Mouse (Mus musculus): ENCODE measurements around the gene Marcks. TPM values are rescaled to one million over a fixed set of nuclear protein-coding genes. Genes with fewer than 3 reads are reported as not detected.

The Marcks gene
- polyA plus RNA-seq, 1 experiment: 9.2 TPM

DNA sequence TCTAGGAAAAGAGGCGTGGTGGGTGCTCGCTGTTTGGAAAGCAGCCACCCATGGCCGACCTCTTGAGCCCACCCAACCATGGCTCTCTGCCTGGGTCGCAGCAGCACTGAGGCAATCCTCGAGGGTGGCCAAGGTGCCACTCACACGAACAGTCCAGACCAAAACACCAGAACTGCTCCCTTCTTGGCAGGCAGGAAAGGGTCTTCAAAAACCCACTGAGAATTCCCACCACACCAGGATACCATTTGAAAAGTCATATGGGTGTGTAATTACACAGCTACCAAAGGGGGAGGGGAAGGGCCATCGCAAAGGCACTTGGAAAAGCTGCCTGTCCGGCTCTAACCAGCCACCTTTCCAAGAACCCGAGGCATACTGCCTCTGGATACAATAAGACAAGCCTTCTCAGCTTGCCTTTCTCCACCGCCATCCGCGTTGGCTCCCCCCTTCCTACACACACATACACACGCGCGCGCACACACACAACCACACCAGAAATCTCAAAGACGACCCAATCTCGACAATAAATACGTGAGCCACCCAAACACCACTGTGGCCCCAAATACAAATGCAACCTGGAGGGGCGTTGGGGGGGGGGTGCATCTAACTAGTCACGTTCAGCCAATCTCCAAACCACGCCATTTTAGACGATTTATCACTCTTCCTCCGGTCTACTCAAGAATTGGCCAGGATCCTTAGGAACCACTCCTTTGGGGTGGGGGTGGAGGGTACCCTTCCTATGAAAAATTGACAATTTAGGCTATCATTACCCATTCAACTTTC lies 999 bp downstream of the Marcks start:
- peak; percentile 35 for DNase-seq (ENCODE audit: low read depth, low spot score)
- under 1% methylated on average over 24 of the region's 24 CpGs for WGBS

DNA sequence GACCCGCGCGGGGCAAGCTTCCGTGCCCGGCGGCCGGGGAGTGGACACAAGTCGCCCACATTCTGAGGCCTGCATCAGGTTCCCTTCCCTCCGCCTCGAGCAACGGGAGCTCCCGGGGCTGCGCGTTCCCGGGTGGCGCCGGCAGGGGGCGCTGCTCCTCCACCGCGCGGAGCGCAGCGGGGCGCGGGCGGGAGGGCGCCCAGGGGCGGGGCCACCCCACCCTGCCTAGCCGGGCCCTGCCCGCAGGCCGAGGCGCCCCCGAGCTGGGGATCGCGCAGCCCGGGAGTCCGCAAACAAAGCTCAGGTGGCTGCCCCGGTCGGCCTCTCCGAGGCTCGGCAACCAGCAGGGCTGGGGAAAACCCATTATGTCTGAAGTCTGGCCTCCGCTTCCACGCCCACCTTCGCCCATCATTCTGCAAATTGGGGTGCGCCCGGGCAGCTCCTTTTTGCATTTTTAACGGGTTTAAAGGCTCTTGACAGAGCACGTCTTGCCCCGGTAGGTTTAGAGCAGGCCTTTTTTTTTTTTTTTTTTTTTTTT lies 1.7 kb downstream of the Marcks start:
- WGBS: under 1% methylated on average over 49 of the region's 49 CpGs
- DNase-seq (ENCODE audit: low read depth, low spot score): peak; percentile 57

DNA sequence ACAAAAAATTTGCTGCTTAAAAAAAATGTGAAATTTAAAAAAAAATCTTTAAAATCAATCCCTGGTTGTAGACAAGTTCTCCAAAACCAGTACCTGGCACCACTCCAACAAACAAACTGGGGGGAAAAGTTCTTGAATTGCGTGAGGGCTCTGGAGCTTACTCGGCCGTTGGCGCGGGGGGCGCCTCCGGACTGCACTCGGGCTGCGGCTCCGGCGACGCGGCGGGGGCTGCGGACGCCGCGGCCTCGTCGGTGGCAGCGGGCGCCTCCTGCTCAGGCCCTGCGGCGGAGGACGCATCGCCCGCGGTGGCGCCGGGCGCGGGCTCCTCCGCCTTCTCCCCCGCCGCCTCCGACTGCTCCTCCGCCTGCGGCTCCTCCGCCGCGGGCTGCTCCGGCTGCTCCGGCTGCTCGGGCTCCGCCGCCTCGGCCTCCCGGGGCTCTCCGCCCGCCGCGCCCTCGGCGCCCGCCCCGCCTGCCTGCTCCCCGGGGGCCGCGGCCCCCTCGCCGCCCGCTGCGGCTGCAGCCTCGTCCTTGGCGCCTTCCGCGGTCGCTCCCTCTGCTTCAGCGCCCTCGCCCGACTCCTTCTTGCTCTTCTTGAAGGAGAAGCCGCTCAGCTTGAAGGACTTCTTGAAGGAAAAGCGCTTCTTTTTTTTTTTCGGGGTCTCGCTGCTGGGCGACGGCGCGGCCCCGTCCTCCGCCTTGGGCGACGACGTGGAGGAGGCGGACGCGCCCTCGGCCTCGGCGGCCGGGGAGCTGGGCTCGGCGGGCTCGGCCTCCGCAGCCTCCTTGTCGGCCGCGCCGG lies 2.6 kb downstream of the Marcks start:
- WGBS: 1% methylated on average over 93 of the region's 99 CpGs
- DNase-seq (ENCODE audit: low read depth, low spot score): no peak

DNA sequence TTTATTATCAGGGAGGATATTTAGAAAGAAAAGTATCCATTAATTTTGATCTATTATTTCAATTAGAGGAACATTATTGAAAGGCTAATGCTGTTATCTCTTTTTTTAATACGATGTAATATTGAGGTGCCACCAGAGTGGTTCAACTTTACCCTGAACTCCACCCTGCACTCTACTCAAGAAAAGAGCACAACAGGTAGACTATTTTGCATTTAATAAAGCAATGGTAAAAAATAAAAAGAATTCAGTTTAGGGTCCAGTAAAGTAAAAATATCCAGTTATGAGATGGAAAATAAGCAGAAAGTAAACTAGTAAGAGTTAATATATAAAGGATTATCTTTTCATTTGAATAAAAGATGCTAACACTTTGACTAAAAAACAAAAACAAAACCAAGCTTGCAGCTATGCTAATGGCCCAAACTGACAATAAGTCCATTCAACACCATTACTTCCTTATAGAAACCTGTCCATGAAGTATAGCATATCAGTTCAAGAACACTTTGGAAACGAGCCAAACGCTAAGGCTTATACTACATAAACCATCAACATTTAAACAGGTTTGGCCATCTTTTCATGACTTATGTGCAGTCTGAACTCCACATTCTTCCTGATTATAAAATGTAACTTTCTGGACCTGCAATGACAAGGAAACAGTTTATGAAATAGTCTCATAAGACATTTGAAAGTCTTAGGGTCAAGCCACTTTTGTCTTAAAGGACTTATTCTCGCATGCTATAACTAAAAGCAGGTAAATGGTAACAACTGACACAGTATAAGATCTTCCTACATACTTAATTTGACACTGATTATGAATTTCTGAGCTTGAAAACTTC lies 4.6 kb downstream of the Marcks start:
- 50% methylated on average over 4 of the region's 4 CpGs for WGBS
- DNase-seq (ENCODE audit: low read depth, low spot score): peak; percentile 53

DNA sequence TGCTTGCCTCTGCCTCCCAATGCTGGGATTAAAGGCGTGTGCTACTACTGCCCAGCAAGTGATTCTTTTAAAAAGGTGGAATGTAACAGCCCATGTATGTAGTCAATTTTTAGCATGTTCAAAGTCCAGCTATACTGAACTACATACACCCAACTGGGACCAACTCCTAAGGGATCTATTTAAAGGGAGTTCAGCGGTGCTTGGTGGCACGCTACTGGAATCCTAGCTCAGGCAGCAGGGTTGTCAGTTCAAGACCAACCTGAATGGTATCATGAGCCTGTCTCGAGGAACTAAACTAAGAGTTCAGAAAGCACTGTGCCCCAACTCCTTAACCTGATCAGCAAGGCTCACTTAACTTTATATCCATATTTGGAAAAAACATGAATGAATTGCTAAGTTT lies 6.0 kb downstream of the Marcks start:
- WGBS: 95% methylated on average over 4 of the region's 4 CpGs

DNA sequence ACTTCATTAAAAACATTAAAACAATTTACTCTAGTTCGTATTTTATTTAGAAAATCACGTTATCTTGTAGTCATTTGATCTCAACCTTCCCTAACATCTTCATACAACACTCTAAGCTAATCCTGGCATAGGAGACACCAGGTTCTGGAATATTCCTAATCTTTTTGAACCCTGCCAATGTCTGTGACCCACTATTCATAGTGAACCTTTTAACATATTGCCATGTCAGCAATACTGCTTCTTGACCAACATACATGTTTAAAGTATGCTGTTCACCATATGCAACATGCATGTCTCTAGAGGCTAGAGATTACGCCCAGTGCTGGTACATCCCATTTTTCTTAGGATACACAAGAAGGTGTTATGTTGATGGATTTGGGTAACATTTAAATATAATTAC lies 9.1 kb downstream of the Marcks start:
- WGBS: 84% methylated on average over 3 of the region's 3 CpGs
- DNase-seq (ENCODE audit: low read depth, low spot score): no peak

More for the DNA sequence above, 6.0 kb downstream of the Marcks start:
- DNase-seq (ENCODE audit: low read depth, low spot score): no peak

DNA sequence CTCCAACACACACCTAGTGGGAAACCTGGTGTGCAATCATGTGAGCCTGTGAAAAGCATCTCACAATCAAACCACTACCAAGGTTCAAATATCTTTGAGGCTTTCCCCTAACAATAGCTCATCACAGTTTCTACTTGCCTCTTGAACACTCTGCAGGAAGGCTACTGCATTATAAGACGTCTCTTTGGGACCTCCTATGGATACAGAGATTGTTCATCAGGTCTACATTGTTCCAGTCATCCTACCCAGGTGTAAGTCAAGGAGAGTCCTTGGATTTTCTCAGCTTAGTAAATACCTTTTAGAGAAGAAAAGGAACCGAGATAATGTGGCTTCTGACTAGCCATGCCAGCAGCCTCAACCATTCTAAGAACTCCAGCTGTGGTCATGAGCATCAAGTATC lies 23.4 kb downstream of the Marcks start:
- WGBS: 84% methylated on average over 2 of the region's 2 CpGs
- no peak for DNase-seq (ENCODE audit: low read depth, low spot score)

DNA sequence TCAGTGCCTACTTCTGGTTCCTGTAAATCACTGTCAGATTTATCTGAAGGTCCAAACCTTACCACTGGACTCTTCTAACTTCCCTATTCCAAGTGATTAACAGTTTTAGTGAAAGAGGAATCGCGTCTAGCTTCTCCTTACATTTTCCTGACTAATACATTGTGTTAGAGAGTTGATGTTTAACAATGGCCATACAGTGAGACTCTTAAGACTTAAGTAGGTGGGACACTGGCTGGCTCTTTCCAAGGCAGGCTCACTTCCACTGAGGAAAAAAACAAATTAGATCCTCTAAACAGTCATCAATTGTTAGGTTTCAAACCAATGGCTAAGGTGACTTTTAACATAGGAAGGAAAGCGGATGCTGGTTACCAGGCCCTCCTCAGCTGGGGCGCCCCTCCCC lies 25.9 kb downstream of the Marcks start:
- no peak for DNase-seq (ENCODE audit: low read depth, low spot score)
- 64% methylated on average over 4 of the region's 4 CpGs for WGBS

DNA sequence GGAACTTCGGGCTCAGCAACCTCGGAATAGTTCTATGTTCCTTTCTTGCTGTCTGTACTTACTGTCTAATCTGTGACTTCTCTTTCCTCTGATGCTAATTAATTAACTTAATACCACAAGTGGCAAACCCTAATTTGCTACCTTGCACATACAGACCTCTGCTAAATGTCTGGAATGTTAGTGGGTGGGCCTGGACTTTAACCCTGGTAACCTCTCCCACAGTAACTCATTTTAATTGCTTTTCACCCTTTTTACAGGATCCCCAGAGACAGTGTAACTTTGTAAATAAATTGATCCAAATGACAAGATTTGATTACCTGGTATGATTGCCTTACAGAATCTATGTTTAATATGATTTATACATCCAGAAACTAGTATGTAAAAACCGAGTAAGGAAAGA lies 26.4 kb downstream of the Marcks start:
- DNase-seq (ENCODE audit: low read depth, low spot score): no peak
- 56% methylated on average over 3 of the region's 3 CpGs for WGBS

DNA sequence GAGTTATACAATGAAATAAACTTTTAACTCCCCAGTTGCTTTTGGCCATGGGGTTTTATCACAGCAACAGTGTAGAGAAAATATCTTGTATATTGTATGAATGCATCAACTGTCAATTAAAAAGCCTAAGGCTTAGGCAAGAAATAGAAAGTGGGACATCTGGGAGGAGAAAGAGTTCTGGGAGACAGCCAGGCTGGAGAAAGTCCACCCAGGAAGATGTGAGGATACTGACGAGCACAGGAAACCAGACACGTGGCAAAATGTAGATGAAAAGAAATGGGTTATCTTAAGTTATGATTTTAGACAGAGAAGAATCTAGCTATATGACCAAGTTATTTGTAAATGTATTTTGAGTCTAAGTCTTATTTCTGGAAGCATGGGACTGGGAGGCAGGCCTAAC lies 27.3 kb downstream of the Marcks start:
- WGBS: 67% methylated on average over 2 of the region's 2 CpGs

DNA sequence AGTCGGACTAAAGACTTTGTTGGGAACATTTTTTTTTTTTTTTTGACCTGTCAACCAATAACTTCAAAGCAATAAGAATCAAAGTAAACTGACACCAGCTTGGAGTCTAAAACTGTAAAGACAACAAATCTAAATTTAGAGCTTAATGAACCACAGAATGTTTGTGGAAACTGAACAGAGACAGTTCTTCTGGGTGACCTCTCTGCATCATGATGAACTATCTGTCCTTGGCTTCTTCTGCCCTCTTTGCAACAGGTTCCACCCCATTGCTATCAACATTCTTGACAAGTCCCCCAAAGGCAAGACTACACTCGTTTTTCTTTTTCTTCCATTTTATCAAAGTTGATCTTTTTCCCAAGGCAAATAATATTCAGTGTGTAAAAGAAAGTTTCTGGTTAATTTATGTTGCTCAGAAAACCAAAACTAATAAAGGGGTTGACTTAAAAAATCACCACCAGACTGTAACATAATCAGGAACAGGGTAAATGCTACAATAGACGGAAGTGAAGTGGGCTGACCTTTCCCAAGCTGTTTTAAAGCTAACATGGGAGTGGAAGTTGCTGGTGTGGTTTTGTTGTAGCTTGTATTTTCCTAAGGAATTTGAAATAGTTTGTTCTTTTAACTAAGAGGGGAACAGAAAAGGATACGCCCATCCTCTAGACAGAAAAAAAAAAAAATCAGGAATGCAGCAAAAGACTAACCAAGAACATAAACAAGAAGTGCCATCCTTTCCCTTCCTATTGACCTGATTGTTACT lies 31.7 kb downstream of the Marcks start:
- whole genome bisulfite sequencing: 75% methylated on average over 4 of the region's 4 CpGs
- no peak for DNase-seq (ENCODE audit: low read depth, low spot score)

More for the DNA sequence above, 27.3 kb downstream of the Marcks start:
- DNase-seq (ENCODE audit: low read depth, low spot score): no peak

DNA sequence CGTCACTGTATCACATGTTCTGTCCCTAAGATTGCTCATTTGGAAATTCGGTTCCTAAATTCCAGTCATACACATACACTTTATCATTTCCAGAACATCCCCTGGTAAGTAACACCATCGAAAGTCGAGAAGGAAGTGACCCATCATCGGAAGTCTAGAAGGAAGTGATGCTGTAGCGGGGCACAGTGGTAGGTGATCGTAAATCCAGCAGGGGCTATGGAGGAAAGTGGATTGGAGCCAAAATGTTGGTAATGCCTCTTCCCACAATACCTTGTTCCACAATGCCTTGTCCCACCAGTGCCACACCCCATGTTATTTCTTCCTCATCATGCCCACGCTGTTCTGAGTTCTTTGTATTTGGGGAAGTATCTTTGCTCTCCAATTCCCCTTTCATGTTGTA lies 32.4 kb downstream of the Marcks start:
- WGBS: 80% methylated on average over 8 of the region's 8 CpGs
- no peak for DNase-seq (ENCODE audit: low read depth, low spot score)

DNA sequence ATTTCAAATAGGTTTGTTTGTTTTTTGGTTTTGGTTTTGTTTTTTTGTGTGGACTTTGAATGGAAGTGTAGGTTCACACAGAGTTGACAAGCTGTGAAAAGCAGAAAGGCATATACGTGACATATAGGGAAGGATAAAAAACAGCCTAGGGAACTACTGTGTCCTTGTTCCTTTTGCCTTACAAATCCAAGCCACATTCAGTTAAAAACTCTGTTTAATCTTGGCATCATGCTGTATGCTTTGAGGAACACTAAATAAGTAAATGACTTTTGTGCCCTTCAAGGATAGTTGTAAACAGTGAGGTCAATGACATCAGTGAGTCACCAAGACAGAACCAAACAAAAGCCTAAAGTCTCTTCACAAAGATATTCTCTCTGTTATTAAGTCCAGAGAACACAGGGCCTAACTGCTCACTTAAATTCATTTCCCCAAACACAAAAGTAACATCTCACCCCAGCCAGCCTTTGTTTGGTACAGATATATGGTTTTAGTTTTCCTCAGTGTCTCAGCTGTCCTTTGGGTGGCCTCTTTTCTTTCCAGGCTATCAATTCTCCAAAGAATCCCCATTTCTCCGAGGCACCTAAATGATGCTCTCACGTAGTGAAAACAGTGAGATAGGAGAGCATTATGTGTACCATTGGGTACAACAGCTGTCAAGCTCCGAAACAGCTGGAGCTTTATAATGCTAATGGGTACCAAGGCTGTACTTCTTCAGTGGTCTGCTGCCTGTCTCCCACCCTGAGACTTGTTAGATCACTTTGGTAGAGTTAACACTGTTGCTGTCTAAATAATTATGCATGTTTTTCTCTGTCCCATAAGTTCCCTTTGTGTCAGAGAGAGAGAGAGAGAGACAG lies 36.3 kb downstream of the Marcks start:
- whole genome bisulfite sequencing: 69% methylated on average over 4 of the region's 4 CpGs
- no peak for DNase-seq (ENCODE audit: low read depth, low spot score)

DNA sequence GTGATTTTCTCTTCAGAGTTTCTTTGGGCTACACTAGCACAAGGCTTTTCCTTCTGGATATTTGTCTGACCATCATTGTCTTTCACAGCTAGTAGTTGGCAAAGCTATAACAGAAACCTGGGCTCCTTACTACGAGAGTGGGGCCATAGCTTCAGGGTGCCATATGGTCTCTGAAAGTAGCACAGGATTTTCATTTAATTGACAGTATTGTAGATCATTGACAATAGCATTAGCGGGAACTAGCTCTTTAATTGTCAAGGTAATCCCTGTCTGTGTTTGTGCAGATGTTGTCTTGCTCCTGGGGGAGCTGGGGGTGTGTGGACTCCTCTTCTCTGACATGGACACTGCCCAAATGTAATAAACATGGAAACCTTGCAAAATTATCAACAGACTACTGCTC lies 37.0 kb downstream of the Marcks start:
- DNase-seq (ENCODE audit: low read depth, low spot score): no peak
- WGBS: 79% methylated on average over 2 of the region's 2 CpGs

DNA sequence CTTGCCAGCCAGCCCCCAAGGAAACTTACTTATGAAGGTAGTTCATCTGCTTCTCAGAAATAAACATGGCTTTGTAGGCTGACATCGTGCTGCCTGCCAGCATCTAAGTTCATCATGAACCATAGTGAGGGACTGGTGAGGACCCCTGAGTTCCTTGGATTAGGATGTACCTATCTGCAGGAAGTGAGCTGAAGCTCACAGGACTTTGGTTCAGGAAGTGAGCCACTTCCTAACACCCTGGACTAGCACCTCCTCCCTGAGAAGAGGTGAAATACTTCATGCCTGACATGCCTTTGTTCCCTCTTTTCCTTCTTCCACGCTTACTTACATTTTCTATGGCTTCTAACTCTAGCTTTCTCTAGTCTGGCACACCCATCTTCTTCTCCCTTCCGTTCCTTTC lies 42.2 kb downstream of the Marcks start:
- no peak for DNase-seq (ENCODE audit: low read depth, low spot score)
- WGBS: 89% methylated on average over 3 of the region's 3 CpGs

DNA sequence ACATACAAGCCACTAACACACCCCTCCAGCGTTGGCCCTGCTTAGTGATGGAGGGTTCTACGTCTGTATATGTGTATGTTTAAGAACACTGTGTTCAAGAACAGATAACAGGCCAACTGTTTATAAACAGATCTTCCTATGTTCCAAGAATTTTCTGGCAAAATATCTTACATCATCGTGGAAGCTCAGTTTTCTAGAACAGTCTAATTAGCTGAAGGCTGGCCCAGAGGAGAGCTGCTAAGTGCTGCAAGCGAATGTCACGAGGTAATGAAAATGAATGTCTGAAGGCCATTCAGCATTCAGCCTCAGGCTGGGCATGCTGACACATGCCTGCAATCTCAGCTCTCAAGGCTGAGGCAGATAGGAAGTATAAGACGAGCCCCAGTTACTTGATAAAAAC lies 42.9 kb downstream of the Marcks start:
- 69% methylated on average over 6 of the region's 6 CpGs for WGBS
- no peak for DNase-seq (ENCODE audit: low read depth, low spot score)

DNA sequence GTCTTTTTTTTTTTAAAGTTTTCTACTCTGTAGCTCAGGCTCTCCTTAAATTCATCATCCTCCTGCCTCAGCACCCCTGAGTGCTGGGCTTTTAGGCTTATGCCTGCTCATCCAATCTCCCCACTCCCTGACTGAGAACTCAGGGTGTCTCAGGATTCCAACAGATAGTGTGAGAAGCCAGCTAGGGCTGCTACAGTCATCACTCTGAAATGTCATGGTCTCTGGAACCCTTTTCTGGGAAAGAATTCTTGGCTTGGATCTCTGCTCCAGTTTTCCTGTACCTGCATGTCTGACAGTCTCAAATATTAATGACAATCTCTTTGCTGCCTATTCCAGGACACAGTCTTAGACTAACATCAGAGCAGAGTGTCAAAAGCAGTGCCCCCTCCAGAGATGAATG lies 45.4 kb downstream of the Marcks start:
- DNase-seq (ENCODE audit: low read depth, low spot score): no peak

DNA sequence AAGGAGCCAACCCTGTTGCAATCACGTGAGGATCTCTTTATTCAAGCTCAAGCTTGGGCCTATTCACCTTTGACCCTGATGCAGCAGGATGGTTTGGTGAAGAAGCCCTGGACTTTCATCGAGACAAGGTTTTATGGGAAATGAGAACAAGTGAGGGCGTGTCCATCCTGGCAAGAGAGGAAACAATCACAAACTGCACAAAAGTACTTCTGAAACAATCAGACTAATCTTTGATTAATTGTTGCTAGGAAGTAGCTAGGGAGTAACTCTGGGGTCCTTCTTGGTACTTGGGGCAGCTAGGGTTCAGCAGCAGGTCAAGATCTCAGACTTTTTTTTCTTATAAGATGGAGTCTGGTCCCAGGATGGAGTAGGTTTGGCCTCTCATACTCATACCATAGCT lies 48.3 kb downstream of the Marcks start:
- DNase-seq (ENCODE audit: low read depth, low spot score): no peak
- WGBS: 51% methylated on average over 3 of the region's 3 CpGs
